Mouse (Mus musculus) lung, adult 2 months (tissue): ENCODE data around the gene Hoxa11. TPM values are rescaled to one million over a fixed set of nuclear protein-coding genes. Genes with fewer than 3 reads are reported as not detected.

ENCODE experiments used
- DNase-seq: peaks from one replicate; pipeline ENCODE4 v3.0.0; 2022
- H3K4me1 ChIP-seq: fragments of 200-500 bp; 2 replicates; pipeline ENCODE4 v1.6.1; 2011; ENCODE audit warnings: low read length; ENCODE audit not compliant: control insufficient read depth, insufficient read depth
- H3K4me3 ChIP-seq: fragments of 200-500 bp; replicated peaks from 2 replicates; pipeline ENCODE3; 2011; ENCODE audit warnings: low read depth, mild to moderate bottlenecking, control low read depth, low read length; ENCODE audit errors: extremely low read depth
- CTCF ChIP-seq: fragments of 200-500 bp; IDR thresholded peaks from 2 replicates; pipeline ENCODE4 v1.5.1; 2011; ENCODE audit warnings: mild to moderate bottlenecking, low read length, control low read depth; ENCODE audit not compliant: insufficient read depth
- POLR2A ChIP-seq: fragments of 200-500 bp; IDR thresholded peaks from 2 replicates; pipeline ENCODE4 v1.6.1; 2011; ENCODE audit warnings: low read depth, mild to moderate bottlenecking, control low read depth, low read length, borderline replicate concordance; ENCODE audit errors: extremely low read depth
- WGBS: fragments of 180-500 bp; shearing (Covaris S2); methylation state at CpG from one replicate; pipeline ENCODE4 v1.1.7; 2018; 5-methylcytosine and 5-hydroxymethylcytosine counted together
- polyA plus RNA-seq: library from polyadenylated mRNA; depleted of rRNA; stranded (reverse); fragments of >200 nt; gene quantifications from 2 replicates; pipeline ENCODE4 v1.2.3, GENCODE M21; 2012

The Hoxa11 gene
- polyA plus RNA-seq, 1 experiment, result not detected

DNA sequence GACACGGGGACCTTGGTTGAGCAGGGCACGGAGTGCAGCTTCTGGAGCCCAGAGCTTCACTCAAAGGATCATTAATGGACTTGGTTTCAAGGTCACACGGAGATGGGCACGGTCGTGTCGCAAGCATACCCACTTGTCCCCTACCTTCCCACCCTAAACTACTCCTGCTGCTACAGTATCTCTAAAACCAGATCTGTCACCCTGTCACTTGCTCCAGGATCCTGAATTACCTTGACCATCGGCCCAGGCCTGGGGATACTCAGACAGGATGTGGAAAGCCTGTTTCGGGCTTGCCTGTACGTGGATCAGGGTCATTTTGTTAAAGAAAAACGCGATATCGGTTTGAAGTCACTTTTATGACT is 35.9 kb downstream of the Hoxa11 start:
- H3K4me3 ChIP-seq, result no peak overlapping the region
- no peak for DNase-seq
- TF ChIP-seq CTCF (no peak), POLR2A (no peak)
- WGBS, result 57% methylated on average over 12 of the region's 12 CpGs
- H3K4me1 ChIP-seq, result peaks cover 15% of the 10 kb centered on the region

DNA sequence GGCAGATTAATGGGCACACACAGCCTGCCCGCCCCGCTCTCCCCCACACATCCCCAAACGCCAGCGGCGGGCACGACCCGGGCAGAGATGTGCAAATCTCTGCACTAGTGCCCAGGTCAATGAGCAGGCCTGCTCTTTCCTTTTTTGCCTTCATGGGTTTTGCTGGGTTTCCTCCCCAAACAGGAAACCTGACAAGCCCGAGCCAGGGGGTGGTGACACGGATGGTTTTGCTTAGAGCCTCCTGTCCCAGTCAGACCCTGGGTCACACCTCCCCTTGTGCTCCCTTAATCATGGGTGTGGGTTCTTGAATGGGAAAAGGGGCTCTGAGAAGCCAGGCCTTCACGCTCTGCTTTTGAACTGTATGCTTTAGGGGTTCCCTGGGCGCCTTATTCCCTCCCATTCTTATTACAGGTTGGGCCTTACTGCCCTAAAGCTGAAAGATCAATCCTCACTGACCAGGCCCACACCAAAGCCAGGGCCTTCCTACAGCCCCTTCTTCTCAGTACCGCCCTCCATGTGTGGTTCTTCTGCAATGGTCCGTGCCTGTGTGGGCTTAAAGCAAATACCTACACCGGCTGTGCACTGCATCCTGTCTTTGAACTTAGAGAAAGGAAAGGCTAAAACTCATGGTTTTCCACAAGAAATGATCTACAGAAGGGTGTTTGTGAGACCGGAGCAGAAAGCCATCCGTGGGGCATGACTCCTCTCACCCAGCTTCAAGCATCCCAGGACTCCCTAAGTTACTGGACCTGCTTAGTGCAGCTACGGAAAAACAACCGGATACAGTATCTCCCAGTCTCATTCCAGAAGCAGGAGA is 36.5 kb downstream of the Hoxa11 start:
- Histone ChIP-seq H3K4me3 (peak overlapping the region; percentile 48), H3K4me1 (peaks cover 15% of the 10 kb centered on the region)
- TF ChIP-seq CTCF, result no peak
- no peak for DNase-seq
- WGBS, result 31% methylated on average over 18 of the region's 18 CpGs

DNA sequence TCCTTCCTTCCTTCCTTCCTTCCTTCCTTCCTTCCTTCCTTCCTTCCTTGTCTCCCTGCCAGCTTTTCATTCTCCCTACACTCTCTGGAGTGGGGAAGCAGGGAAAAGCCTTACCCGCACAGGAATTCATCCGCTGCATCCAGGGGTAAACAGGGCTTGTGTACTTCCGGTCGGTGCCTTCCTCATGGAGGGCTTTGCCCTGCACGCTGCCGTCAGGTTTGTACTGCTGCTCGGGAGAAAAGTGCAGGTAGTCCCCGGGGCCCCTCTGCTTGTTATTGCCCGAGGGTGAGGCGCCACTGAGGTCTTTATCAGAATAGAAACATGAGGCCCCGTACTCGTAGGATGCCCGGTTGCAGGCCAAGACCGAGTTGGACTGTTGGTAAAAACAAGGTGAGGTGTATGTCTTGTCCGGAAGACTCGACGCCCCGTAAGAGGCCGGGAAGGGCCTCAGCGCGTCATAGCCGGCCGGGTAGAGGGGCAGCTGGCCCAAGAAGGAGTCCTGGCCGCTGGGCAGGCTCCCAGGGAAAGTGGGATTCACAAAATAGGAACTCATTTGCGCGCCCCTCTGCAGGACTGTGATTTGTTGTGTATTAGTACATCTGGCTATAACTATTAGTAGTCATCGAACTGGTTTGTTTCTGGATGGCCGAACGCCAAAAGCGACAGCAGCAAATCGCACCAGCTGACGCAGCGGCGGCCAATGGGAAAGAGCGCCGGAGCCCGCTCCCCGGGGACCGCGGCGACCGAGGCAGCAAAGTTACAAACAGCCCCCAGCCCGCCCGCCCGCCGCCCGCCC is 37.3 kb downstream of the Hoxa11 start, which contains the start of gene Hoxa6:
TSS of gene Hoxa6 (minus strand) at position 651 of the 796 bp plus-strand sequence.
- TF ChIP-seq CTCF (no peak), POLR2A (no peak)
- Histone ChIP-seq H3K4me1 (peaks cover 12% of the 10 kb centered on the region), H3K4me3 (peak within 1 kb of the TSS; percentile 50)
- DNase-seq, result no peak
- WGBS, result 13% methylated on average over 47 of the region's 47 CpGs

DNA sequence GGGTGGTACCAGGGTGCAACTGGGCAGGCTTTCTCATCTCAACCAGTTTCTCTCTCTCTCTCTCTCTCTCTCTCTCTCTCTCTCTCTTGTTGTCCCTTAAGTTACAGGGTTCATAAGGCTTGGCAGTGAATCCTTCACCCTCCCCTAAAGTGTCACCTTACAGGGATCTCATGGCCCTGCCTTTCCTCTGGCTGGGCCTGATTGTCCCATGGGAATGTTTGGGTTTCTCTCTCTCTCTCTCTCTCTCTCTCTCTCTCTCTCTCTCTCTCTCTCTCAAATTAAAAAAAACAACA is 38.0 kb downstream of the Hoxa11 start:
- TF ChIP-seq POLR2A, result no peak
- no peak for TF ChIP-seq CTCF
- peaks cover 8% of the 10 kb centered on the region for H3K4me1 ChIP-seq
- no peak overlapping the region for H3K4me3 ChIP-seq
- no peak for DNase-seq

DNA sequence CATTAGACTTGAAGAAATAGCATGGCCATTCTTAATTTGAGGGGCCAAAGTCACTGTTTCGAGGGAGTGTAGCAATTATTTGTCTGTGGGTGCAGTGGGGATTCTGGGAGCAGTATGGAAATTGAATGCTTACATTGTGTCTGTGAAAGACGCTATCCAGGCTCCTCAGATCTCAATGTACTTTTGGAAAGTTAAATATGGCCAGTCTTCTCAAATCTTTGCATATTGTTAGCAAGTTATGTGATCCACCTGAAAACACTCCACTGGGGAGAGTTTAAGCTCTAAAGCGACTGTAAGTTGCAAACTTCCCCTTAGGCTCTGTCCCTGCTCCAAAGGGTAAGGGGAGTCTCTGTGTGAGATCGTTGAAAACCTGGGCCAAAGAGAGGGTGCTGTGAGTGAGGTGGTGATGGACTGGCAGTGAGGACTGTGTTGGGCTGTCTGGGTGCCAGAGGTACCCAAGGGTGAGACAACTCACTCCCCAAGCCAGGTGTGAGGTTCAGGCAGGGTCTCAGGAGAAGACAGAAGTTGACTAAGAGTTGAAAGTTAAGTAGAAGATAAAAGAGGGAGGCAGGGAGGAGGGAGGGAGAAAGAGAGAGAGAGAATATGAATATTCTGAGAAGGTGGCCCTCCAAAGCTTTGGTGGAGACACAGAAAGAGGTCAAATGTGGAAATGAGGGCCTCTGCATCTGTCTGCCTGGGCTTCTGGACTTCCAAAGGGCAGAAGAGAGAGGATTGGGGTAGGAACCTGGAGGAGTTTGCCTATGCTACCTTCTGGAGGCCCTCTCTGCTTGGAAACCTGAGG is 38.5 kb downstream of the Hoxa11 start:
- TF ChIP-seq CTCF (no peak), POLR2A (no peak)
- peaks cover 6% of the 10 kb centered on the region; the same call in 1 of the 2 replicates for H3K4me1 ChIP-seq
- DNase-seq, result no peak
- WGBS, result 53% methylated on average over 4 of the region's 4 CpGs
- H3K4me3 ChIP-seq, result no peak overlapping the region

DNA sequence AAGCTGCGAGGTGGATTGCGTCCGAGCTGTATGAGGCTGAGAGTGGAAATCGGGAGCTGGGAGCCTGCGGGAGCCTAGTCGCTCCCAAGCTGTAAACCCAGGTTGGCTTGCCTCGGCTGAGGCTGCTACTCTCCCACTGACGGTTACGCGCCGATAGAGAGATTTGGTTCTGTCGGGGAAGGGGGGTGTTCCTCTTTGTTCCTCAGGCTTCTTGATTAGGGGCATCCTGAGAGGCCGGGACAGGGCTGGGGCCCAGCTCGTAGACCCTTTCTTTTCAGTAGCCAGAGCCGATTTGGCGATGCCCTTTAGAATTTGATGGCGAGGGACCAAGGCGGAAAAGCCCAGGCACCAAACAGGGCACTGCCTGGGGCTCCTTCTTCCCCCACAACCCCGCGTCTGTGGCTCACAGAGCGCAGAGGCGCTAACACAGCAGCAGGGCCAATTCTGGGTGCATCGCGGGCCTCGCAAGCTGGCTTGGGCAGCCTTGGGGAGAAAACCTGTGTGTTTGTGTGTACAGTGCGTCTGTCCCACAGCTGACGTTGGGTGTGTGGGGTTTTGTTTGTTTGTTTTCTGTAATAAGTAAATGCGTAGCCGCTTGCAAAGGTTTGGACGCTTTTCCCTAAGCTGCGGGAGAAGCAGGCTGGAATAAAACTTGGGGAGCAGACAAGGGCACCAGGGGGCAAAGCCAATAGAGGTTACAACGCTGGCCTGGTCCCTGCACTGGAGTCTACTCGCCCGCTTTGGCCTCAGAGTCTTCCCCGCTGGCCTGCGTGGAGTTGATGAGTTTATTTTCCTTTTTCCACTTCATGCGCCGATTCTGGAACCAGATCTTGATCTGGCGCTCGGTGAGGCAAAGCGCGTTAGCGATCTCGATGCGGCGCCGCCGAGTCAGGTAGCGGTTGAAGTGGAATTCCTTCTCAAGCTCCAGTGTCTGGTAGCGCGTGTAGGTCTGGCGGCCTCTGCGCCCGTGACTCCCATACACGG is 39.7 kb downstream of the Hoxa11 start:
- no peak for DNase-seq
- WGBS, result 54% methylated on average over 55 of the region's 55 CpGs
- no peak for TF ChIP-seq POLR2A
- no peak for TF ChIP-seq CTCF
- peaks cover 3% of the 10 kb centered on the region; the same call in 1 of the 2 replicates for H3K4me1 ChIP-seq
- H3K4me3 ChIP-seq, result no peak overlapping the region

DNA sequence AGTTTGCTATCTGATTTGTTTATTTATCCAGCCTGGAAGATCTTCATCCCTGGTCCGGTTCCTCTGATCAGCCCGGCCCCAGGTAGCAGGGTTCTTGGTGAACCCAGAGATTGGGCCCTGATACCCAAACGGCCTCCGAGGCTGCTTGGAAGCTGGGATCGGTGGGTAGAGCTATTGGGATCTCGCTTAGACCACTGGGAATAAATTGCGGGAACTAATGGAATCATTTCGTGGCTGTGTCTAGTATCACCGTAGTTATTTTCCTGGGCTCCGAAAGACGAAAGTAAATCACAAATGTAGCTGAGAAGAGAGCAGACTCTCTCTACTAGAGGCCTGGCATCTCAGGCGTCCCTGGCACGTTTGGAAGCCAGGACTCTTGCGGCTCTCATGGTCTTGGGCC is 40.4 kb downstream of the Hoxa11 start:
- WGBS, result 47% methylated on average over 14 of the region's 14 CpGs
- DNase-seq, result no peak
- TF ChIP-seq CTCF, result no peak
- Histone ChIP-seq H3K4me1 (peaks cover 3% of the 10 kb centered on the region; the same call in 1 of the 2 replicates), H3K4me3 (no peak overlapping the region)

DNA sequence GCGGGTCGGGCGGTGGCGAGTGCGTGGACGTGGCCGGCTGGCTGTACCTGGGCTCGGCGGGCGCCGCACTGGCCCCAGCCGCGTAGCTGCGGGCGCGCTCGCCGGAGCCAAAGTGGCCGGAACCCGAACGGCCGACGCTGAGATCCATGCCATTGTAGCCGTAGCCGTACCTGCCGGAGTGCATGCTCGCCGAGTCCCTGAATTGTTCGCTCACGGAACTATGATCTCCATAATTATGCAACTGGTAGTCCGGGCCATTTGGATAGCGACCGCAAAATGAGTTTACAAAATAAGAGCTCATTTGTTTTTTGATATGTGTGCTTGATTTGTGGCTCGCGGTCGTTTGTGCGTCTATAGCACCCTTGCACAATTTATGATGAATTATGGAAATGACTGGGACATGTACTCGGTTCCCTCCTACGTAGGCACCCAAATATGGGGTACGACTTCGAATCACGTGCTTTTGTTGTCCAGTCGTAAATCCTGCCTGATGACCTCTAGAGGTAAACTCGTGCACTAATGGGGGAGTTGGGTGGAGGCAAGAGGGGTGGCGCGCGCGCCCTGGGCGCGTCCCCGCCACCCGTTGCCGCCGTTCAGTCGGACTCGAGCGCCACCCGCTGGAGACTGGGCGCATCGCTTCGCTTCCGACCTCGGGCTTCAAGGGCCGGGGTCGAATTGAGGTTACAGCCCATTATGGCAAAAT is 41.4 kb downstream of the Hoxa11 start, which contains the start of gene Hoxa5:
TSS of gene Hoxa5 (minus strand) at position 538 of the 703 bp plus-strand sequence.
- TF ChIP-seq CTCF (peak; percentile 66), POLR2A (0 out of 2 replicates have a peak, but pooled peaks have one; percentile 40)
- DNase-seq, result peak; percentile 75
- WGBS, result 11% methylated on average over 65 of the region's 65 CpGs
- Histone ChIP-seq H3K4me1 (peaks cover 3% of the 10 kb centered on the region; the same call in 1 of the 2 replicates), H3K4me3 (peak within 1 kb of the TSS; percentile 94)
